Mouse (Mus musculus) lung, adult 2 months (tissue): ENCODE measurements around the gene Mylk2.

Experiments used
- CTCF ChIP-seq: fragments of 200-500 bp; IDR thresholded peaks from 2 replicates; pipeline ENCODE4 v1.5.1; 2011; ENCODE audit warnings: mild to moderate bottlenecking, low read length, control low read depth; ENCODE audit not compliant: insufficient read depth
- POLR2A ChIP-seq: fragments of 200-500 bp; IDR thresholded peaks from 2 replicates; pipeline ENCODE4 v1.6.1; 2011; ENCODE audit warnings: low read depth, mild to moderate bottlenecking, control low read depth, low read length, borderline replicate concordance; ENCODE audit errors: extremely low read depth

DNA sequence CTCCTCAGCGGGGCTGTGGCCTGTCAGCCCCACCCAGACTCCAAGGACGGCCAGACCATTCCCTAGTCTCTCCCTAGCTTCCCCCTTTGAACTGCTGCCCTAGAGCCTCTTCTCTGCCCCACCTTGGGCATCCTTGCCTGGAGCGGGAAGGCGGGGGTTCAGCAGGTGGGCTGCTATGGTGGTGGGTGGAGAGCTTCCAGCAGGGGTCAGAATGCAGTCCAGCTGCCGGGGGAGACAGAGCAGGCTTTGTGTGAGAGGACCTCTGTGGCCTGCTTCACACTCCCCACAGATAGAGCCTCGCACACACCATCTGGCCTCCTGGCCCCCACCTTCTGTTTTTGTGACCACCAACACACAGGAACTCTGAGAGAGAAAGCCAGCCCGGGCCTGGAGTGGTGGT, 11.2 kb downstream of the Mylk2 start:
- TF ChIP-seq CTCF, result no peak
- TF ChIP-seq POLR2A, result no peak
